Mouse (Mus musculus): ENCODE measurements around the gene Gm1043. TPM values are rescaled to one million over a fixed set of nuclear protein-coding genes. Genes with fewer than 3 reads are reported as not detected.

The Gm1043 gene
- total RNA-seq, 2 experiments from 2014 or later, result 0.62 to 1.1 TPM

DNA sequence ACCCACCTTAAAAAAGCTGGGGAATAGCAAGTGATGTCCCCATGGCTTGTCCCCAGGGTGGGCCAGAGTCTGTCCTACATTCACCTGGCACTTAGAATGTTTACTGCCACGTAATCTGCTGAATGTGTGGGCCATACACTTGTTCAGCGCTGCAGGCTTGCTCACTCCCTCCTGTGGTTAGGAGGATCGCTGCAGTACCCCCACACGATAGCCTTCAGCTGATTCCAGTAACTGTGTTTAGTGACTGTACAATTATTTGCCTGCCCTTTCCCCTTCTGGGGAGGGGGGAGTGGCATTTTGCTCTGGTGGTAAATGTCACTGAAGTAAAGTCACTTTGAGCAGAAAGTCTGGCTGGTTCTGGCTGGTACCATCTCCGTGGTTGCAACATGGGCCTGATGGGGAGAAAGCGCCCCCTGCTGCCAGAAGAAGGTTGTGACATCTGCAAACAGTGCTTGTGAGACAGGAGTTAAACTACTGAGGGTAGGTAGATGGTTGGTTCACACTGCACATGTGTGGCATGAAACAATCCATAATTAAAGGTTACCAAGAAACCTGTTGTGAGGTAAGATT lies 24.2 kb downstream of the Gm1043 start:
- DNase-seq (ENCODE audit: low spot score in 2 of 2), result peak; percentile 38 to 61

DNA sequence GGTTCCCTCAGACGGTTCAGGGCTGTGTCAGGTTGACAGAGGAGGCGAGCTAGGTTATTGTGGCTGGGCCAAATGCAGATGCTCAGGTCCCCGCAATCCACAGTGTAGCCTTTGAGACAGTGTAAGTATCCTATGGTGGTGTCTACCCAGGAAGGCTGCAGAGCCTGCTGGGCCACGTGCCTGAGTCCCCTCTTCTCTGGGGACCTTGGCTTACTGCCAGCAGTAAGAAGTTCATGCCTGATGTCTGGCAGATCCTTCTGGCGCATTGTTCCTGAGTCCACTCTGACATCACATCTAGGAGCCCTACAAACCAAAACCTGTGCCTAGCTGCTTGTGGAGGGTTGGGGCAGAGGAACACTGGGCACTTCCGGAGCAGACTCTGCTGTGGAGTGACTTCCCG lies 27.2 kb downstream of the Gm1043 start:
- no peak for DNase-seq (ENCODE audit: low spot score in 2 of 2)

DNA sequence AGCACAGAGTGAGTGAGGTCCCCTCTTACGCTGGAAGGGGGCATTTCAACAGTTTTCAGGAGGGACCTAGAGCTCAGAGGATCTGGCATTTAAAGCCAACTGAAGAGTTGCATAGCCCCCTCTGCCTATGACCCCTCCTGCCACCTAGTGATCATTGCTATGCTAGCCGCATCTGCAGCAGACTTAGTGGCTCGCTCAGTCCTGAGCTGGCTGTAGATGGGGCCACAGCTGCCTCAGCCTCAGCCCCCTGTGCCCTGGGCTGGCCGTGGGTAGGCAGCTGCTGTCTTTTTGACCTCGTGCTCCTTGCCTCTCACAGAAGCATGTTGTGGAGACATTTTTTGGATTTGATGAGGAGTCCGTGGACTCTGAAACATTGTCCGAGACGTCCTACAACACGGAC lies 32.0 kb downstream of the Gm1043 start:
- no peak for DNase-seq (ENCODE audit: low spot score in 2 of 2)

DNA sequence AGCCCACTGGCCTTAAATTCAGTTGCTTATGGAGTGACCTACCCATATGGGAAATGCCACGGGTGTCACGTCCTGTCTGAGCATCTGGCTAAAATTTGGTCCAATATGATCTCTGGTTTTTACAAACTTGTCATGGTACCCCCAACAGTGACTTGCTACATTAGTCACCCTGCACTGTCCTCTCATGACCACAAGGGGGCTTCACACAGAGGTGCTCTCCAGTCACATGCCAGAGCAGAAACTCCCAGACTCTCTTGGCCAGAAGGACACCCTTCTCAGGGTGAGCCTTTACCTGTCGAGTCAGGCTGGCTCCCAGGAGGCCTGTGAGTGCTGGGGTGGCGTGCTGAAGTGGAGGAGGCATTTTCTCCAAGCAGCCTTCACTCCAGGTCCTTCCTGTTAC lies 33.1 kb downstream of the Gm1043 start:
- DNase-seq (ENCODE audit: low spot score in 2 of 2), result no peak

GRCm38 (mm10) chr5:37121186-37121680 lies 36.1 kb downstream of the Gm1043 start:
- DNase-seq (ENCODE audit: low spot score in 2 of 2), result no peak

DNA sequence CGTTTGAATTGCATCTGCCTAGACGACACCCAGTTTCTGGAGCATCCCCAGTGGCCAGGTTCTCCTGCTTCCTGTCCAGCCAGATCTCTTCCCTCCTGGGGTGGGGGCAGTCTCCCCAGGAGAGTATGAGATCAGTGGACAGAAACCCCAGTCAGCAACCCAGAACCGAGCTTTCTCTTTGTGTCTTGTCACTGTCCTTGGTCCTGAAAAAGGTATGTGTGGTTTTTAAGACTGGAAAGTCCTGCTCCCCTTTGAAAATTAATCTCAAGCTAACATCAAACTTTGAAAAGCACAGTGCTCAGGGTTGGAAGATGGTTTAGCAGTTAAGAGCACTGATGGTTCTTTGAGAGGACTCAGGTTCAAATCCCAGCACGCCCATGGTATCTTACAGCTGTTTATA lies 46.7 kb downstream of the Gm1043 start:
- DNase-seq (ENCODE audit: low spot score in 2 of 2), result no peak

DNA sequence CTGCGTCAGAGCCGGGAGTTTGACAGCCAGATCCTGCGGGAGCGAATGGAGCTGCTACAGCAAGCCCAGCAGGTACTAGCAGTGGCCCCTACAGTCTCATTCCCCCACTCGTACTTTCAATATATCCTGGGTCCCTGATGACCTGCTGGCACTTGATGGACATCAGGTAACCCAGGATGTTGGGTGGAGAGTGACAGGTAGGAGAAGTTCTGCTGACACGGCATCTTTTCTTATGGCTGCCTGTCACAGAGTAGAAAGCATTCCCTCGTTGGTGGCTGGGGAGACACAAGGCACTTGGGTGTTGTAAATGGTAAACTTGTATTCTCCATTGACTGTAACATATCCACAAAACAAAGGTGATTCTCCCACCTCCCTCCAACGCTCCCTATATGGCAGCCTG lies 56.6 kb downstream of the Gm1043 start:
- no peak for DNase-seq (ENCODE audit: low spot score in 2 of 2)

DNA sequence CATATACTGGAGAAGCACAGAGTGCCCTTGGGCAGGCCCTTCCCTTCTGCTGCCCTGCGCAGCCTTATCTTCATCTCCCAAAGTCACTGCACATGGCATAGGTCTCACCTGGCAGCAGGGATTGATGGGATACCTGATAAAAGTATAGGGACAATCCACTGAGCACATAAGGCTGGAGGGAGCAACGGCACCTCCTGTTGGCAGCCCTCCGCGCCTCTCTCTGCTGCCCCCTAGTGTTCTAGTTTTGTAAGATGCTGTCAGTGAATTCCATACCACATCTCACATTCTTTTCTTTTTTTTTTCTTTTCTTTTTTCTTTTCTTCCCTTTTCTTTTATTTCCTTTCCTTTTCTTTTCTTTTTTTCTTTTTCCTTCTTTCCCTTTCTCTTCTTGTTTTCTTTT lies 62.4 kb downstream of the Gm1043 start:
- peak in 1 of 2 experiments; percentile 12 for DNase-seq (ENCODE audit: low spot score in 2 of 2)

- no peak for DNase-seq (ENCODE audit: low spot score in 2 of 2)
Measured at GRCm38 (mm10) chr5:37150650-37151049, 65.5 kb downstream of the Gm1043 start.

- DNase-seq (ENCODE audit: low spot score in 2 of 2), result no peak
Measured at GRCm38 (mm10) chr5:37154472-37154871, 69.3 kb downstream of the Gm1043 start.

- no peak for DNase-seq (ENCODE audit: low spot score in 2 of 2)
Measured at GRCm38 (mm10) chr5:37158408-37158807, 73.2 kb downstream of the Gm1043 start.

DNA sequence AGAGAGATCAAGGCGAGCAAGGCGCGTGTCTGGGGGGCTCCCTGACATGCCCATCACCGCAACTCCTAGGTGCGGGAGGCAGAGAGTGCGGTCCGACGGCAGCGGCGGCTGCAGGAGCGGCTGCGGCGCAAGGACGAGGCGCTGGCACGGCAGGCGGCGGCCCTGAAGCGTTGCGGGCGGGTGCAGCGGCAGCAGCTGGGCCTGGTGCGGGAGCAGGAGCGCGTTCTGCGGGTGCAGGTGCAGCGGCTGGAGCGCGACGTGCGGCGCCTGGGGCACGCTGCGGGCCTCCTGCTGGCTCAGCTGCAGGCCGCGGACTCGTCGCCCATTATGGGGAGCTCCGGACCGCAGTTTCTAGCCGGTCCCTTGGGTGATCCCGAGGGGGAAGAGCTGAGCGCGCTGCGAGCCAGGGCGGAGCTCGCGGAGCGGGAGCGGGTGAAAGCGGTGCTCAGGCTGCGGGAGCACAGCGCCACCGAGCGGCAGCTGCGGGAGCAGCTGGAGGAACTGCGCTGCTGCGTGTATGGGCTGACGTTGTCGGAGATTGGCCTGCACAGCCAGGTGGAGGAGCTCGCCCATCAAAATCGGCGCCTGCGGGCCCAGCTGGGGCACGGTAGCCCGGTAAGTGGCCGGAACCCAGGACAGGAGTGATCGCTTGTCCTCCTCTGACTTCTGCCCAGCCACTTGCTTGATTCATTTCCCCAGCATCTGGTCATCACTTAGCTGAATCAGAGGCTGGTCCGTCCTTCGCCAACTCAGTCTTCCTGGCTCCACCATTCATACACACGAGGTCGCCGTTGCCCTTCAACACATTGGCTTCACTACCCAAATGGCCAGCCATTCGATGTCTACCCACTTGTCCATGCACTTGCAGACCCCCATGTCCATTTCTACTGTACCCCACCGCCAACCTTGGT lies 78.0 kb downstream of the Gm1043 start:
- peak; percentile 20 to 24 for DNase-seq (ENCODE audit: low spot score in 2 of 2)

GRCm38 (mm10) chr5:37176466-37176865 lies 91.3 kb downstream of the Gm1043 start:
- DNase-seq (ENCODE audit: low spot score in 2 of 2), result no peak

GRCm38 (mm10) chr5:37177061-37177460 lies 91.9 kb downstream of the Gm1043 start:
- DNase-seq (ENCODE audit: low spot score in 2 of 2), result no peak

DNA sequence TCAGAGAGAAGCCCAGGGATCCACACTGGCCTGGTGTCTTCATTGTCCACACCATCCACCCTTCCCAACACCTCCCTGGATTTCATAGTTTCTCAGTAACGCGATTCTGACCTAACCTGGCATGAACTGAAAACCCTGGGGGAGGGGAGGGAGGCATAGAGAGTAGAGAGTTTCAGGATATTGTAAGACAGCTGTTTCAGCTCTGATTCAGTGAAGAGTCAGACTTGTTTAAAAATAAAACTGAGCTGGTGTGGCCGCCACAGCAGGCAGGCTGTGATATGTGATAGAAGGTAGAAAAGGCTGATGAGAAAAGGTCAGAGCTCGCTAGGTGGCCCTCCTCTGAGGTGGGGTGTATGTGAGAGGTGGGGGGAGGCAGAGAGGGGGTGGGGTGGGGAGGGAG lies 93.6 kb downstream of the Gm1043 start:
- no peak for DNase-seq (ENCODE audit: low spot score in 2 of 2)

DNA sequence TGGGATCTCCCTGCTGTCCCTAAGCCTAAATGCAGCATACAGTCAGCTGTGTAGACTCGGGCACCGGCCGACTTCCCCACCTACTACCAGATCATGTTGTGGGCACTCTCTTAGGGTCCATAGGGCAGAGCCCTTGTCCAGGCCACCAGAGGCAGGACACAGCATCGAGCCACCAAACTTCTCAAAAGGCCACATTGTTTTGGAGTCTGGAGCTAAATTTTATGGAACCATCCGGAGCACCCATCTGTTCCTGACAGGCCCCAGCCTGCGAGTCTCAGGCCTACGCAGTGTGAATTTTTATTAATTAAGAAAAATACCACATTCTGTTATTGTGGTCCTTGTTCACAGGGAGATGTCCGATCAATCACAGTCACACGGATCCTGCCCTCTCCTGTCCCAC lies 94.7 kb downstream of the Gm1043 start:
- DNase-seq (ENCODE audit: low spot score in 2 of 2), result no peak

DNA sequence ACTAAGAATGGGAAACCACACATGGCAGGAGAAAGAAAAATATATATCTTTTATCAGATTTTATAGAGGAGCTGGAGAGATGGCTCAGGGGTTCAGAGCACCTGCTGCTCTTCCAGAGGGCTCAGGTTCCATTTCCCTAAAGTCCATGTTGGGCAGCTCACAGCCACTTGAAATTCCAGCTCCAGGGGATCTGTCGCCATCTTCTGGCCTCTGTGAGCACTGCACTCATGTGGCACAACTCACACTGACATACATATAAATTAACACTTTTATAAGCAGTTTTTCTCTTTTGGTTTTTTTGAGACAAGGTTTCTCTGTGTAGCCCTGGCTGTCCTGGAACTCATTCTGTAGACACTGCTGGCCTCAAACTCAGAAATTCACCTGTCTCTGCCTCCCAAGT lies 95.5 kb downstream of the Gm1043 start:
- no peak for DNase-seq (ENCODE audit: low spot score in 2 of 2)

DNA sequence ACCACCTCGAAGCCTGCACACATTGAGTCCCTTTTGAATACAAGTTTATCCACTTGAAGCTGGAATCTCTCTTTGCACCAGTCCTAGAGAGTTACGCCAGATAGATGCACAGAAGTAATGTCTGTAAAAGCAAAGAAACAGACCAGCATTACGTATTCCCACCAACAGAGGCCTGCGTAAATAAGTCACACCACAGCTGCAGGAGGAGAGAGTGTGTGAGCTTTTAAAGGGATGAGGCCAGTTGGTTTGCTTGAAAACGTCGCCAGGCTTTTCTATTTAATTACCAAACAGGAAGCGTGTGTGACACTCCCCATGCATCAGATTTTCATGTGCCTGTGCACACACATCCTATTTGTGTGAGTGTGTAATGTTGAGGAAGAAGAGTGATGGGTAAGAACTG lies 99.4 kb downstream of the Gm1043 start:
- no peak for DNase-seq (ENCODE audit: low spot score in 2 of 2)

DNA sequence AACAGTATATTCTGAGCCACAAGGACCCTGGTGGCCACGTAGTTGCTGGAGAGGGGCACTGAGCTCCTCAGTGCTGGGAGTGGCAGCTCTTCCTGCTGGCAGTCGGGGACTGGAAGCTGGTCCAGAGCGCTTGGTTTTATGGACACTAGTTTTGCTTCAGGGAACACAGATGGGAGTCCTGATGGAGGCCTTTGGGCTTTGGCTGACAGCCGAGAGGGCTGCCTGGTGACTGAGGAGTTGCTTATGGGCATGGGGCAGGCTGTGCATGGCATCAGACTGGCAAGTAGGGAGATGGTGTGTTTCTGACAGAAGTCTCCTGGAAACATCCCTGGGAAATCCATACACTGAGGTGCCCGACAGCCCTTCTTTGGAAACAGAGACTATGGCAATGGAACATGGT lies 105.2 kb downstream of the Gm1043 start:
- DNase-seq (ENCODE audit: low spot score in 2 of 2), result no peak

DNA sequence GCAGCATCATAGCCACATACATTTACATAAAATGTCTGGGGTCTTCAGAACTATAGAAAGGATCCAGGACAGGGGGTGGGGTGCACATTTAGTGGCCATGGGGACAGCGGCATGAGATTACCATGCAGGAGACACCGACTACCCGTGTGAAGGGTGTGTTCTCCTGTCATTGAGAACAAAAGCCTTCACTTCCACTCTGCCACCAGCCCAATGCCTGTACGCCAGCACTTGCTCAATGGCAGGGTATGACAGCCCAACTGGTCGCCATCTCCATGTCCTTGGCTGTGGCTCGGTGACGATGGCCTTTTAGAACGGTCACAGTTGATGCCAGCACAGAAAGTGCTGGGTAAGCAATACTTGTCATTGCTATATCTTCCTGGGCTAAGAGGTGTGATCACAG lies 111.0 kb downstream of the Gm1043 start:
- DNase-seq (ENCODE audit: low spot score in 2 of 2), result no peak

GRCm38 (mm10) chr5:37196666-37197250 lies 111.6 kb downstream of the Gm1043 start:
- DNase-seq (ENCODE audit: low spot score in 2 of 2), result no peak

DNA sequence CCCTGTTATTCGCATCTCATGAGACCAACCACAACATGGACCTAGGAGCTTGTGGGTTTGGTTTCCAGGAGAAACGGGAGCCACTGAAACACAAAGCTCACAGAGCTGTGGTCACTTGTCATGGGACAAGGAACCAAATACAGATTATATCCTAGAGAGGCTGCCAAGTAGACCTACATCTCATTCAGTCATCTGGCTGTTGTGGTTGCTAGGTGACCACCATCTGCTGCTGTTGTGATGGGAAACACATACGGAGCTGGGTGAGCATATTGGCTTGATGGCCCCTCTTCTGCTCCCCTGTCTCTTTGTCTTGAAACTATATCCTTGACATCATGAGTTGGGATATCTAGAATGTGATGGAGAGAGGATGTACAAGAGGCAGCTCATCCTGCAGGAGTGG lies 112.3 kb downstream of the Gm1043 start:
- no peak for DNase-seq (ENCODE audit: low spot score in 2 of 2)
